Mouse (Mus musculus): ENCODE data around the gene 4930402K13Rik. TPM values are rescaled to one million over a fixed set of nuclear protein-coding genes. Genes with fewer than 3 reads are reported as not detected.
"Not testable (repeated sequence)": the region's sequence is repeated elsewhere in the genome, so short reads cannot be mapped to it uniquely, and the experiment has no call there.

4930402K13Rik gene
- not detected in 2 replicates for polyA plus RNA-seq (2012; rRNA removed)

DNA sequence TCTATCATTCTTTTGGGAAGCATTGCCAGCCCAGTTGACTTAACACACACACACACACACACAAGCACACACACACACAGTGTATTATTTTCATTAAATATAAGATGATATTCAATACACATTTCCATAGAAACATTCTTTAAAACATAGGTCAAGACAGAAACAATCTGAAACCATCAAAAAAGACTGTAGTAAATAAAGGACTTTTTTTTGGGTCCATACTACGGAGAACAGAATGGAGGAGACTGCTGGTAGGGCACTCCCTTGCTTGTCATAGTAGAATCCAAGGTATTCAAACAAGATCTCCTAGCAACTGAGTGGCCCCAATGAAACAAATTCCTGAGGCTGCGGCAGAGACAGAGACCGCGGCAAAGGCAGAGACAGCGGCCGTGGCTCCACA is at the start of gene 4930402K13Rik:
4930402K13Rik (plus strand) TSS at position 301 of the 400 bp plus-strand sequence.
- no peak for DNase-seq (ENCODE audit: low spot score)

- DNase-seq (ENCODE audit: low spot score): peak; percentile 73
Measured at GRCm38 (mm10) chrX:9060952-9061351, 43.4 kb upstream of the 4930402K13Rik start.

GRCm38 (mm10) chrX:9062101-9062500 is 42.3 kb upstream of the 4930402K13Rik start:
- no peak for DNase-seq (ENCODE audit: low spot score)

DNA sequence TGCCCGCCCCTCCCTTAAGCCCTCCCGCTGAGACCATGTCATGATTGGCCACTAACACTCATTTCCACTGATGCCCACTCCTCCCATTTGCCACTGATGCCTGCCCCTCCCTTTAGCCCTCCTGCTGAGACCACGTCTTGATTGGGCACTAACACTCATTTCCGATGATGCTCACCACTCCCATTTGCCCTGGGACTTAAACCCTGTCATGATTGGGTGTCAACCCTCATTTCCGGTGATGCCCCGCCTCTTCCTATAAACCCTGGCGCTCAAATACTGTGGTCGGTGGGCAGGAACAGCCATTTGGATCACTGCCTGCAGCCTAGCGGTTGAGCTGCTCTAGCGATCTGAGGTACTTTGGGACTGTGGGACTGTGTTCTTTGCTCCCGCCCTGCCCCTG is 41.6 kb upstream of the 4930402K13Rik start, which contains the start of gene Fthl17f:
Fthl17f (plus strand) TSS at position 301 of the 400 bp plus-strand sequence.
- DNase-seq (ENCODE audit: low spot score): not testable (repeated sequence)

DNA sequence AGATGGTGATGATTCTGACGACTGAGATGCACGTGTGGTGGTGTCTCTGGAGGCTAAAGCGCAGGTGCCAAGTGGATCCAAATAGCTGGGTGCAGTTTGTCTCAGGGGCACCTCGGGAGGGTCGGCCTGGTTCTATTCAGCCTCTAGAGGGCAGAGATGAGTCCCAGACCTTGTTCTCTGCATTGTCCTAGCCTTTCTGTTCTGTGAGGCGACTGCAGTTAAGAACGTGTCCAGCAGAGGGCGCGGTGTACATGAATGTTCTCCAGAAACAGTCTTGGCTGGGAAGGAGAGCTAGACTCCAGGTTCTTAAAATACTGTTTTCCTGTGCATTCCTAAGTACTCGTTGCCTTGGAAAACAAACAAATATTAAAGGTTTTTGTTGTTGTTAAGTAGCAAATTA is 26.7 kb upstream of the 4930402K13Rik start:
- not testable (repeated sequence) for DNase-seq (ENCODE audit: low spot score)

- not testable (repeated sequence) for DNase-seq (ENCODE audit: low spot score)
Measured at GRCm38 (mm10) chrX:9095066-9095465, 9.3 kb upstream of the 4930402K13Rik start.

DNA sequence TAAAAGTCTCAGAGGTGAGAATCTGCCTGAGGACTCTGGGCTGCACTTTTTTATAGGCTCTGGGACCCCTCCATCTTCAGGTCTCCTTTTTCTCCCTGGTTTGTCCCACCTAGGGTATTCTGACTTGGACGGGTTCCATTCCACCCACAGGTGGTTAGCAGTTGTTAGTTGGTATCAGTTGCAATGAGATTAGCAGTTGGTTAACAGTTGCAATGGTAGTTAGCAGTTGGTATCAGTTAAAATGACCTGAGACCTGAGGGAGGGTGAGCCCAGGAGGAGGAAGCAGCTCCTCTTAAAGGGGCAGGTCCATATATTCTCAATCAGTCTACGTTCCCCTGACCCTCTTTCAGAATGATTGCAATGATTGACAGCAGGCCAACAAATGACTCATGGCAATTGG is 6.0 kb downstream of the 4930402K13Rik start:
- DNase-seq (ENCODE audit: low spot score): no peak

DNA sequence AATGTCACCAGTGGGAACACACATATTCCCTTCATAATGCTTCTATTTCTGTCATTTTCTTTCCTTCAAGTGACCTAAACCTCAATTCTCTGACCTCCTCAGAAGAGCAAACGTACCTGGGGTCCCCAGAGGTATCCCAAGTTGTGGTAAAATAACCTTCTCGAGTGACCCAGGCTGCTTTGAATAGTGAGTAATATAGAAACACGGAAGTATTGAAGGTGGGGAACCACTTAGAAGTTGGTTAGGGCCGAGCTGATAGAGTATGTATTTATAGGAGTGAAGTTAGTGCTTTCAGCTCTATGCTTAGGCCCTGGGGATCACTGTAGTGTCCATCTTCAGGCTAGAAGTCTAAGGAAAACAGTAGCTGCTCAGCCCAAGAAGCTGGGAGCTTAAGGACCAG is 20.6 kb downstream of the 4930402K13Rik start:
- DNase-seq (ENCODE audit: low spot score): no peak

DNA sequence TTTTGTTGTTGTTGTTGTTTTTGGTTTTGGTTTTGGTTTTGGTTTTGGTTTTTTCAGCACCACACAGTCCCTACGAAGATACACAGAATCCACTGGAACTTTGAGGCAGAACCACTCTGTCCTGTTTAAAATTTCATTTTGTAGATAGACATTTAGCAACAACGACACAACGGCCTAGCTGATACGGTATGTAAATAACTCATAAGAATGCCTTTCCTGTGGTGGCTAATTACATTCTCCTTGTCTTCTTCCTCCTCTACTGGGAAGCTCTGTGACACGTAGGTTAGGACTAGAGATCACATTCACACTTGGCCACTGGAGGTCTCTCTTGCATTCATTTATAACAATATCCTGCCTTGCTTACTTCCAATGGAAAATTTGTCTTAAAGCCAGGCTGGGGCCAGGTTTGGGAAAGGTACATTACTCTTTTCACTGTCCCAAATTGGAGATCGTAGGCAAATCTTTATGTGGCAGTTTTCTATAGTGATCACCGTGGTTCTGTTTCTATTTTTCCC is 24.0 kb downstream of the 4930402K13Rik start:
- DNase-seq (ENCODE audit: low spot score): no peak

DNA sequence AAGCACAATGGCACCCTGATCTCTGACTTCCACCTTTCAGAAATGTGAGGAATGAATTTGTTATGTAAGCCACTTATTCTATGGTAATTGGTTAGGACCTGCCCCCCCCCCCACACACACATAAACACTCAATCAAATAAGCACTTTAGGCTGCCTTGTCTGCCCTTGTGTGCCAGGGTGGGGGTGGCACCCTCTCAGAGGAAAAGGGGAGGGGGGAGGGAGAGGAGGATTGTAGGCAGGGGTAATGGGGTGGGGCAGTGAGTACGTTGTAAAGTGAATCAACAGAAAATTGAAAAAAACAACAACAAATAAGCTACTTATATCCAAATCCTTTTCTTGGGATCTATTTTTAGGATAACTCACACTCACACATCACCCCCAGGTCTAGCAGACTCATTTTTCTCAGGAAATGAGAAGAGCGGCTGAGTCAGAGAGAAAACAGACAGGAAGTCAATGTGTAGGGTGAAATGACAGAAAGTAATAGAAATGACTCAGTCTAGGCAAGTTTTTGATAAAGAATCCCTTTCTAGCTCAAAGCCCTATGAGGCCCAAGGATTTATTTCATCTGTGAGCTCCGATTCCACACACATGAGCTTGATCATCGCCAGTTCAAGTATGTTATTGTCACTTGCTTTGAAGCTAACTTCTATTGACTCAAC is 35.1 kb downstream of the 4930402K13Rik start:
- DNase-seq (ENCODE audit: low spot score): no peak

DNA sequence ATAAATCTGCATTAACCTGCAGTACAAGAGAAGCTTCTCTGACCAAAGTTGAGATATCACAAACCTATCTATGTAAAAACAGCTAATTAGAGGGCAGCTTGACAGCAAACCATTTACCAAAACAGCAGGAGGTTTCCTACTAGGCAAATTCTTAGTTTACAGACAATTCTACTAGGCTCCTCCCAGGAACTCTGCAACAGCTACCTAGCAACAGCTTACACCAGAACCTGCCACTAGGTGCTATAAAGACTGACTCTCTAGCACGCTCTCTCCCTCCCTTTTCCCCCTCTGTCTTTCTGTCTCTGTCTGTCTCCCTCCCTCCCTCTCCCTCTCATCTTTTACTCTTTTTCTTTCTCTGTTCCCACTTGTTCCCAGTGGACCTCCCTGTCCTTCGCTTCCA is 38.3 kb downstream of the 4930402K13Rik start:
- DNase-seq (ENCODE audit: low spot score): no peak

Other genes starting within 250 kb of the 4930402K13Rik start
- not detected in 2 replicates for gene Gm5751, start 230.3 kb upstream of the 4930402K13Rik start, polyA plus RNA-seq (2012; rRNA removed)
- 2.1 and 2.2 TPM in 2 replicates for gene B630019K06Rik, start 212.2 kb upstream of the 4930402K13Rik start, polyA plus RNA-seq (2012; rRNA removed)
- not detected in 2 replicates for gene Fthl17b, start 141.6 kb upstream of the 4930402K13Rik start, polyA plus RNA-seq (2012; rRNA removed)
- gene Fthl17c, start 128.0 kb upstream of the 4930402K13Rik start, polyA plus RNA-seq (2012; rRNA removed): not detected in 2 replicates
- not detected in 2 replicates for gene Fthl17d, start 117.8 kb upstream of the 4930402K13Rik start, polyA plus RNA-seq (2012; rRNA removed)
- not detected in 2 replicates for gene Fthl17e, start 71.1 kb upstream of the 4930402K13Rik start, polyA plus RNA-seq (2012; rRNA removed)
- not detected in 2 replicates for gene Fthl17f, start 41.5 kb upstream of the 4930402K13Rik start, polyA plus RNA-seq (2012; rRNA removed)
- 3.4 and 3.5 TPM in 2 replicates for gene Lancl3, start 95.3 kb downstream of the 4930402K13Rik start, polyA plus RNA-seq (2012; rRNA removed)
- gene Gm14862, start 152.3 kb downstream of the 4930402K13Rik start, polyA plus RNA-seq (2012; rRNA removed): not detected in 2 replicates
- 13.8 and 16.7 TPM in 2 replicates for gene Xk, start 168.2 kb downstream of the 4930402K13Rik start, polyA plus RNA-seq (2012; rRNA removed)
- gene H2al1m, start 179.2 kb downstream of the 4930402K13Rik start, polyA plus RNA-seq (2012; rRNA removed): 0.84 and 0.89 TPM in 2 replicates
- gene H2al1k, start 246.1 kb downstream of the 4930402K13Rik start, polyA plus RNA-seq (2012; rRNA removed): not detected in 2 replicates